Mouse (Mus musculus) embryo, embryonic 10.5 days (tissue): ENCODE measurements around the gene Snrnp48.

ENCODE experiments used
- DNase-seq: peaks from one replicate; pipeline ENCODE4 v3.0.0-alpha.2; 2015; ENCODE audit warnings: low spot score

The Snrnp48 gene

DNA sequence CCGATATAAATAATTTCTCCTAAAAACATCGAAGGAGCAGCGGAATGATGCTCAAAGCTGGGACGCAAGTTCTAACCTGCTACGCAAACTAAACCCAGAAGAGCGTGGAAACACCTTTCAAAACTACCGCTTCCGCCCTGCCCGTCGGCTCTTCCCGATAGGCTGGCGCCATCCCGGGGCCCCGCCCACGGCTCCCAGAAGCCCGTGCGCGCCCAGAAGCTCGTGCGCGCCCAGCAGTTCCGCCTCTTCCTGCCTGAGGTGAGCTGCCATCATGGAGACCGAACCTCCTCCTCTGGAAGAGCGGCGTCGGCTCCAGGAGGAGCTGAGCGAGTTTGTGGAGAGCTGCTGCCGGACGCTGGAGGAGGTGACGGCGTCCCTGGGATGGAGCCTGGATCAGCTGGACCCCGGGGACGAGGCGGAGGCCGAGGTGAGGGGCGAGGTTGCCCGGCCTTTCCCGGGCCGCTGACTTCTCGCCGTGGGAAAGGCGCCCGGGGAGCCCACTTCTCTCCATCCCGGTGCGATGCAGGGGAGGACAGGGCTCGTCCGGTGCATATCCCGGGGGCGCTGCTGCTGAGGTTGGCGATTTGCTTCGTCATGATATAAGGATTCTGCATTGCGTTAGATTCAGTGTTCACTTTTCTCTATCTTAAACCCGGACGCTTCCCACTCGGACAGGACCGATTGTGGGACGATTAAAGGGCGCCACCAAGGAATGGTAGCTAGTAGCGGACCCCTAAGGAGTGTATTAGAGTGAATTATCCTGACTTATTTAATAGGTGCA is at the start of gene Snrnp48:
Snrnp48 (plus strand) TSS at position 237 of the 781 bp plus-strand sequence.
- peak; percentile 95 for DNase-seq

DNA sequence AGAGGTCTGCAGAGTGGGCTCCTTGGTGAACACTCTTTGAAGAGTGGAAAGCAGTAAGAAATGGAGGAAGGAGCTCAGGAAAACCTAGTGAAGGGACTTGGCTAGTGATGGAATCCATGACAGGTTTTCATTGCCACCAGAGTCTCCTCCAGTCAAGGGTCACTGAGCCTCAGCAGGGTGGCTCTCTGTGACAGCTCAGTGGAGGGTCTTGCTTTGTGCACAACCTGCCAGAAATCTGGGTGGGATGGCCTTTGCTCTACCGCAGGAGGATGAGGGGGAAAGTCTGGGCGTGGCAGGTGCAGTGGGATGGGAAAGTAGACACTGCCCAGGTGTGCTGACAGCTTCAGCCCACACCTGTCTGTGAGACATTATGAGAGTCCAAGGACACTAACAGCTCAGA is 49.2 kb upstream of the Snrnp48 start:
- DNase-seq, result peak; percentile 80

DNA sequence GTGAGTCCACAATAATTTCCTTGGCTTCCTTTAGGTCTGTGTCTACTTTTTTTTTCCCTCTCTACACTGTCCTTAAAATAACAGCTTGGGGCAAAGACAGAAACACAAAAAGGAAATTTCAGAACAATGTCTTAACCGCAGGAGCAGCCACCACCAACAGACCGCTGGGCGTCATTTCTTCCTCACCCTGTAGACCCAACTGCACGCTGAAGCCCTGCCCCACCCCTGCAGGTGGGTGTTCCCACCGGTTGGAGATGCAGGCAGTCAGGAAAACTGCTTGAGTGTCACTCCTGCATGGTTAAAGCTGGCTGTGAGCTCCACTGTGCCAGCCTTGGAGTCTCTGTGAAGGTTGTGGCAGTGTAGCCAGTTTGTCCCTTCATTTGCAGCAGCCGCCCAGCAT is 47.1 kb upstream of the Snrnp48 start:
- DNase-seq, result no peak

DNA sequence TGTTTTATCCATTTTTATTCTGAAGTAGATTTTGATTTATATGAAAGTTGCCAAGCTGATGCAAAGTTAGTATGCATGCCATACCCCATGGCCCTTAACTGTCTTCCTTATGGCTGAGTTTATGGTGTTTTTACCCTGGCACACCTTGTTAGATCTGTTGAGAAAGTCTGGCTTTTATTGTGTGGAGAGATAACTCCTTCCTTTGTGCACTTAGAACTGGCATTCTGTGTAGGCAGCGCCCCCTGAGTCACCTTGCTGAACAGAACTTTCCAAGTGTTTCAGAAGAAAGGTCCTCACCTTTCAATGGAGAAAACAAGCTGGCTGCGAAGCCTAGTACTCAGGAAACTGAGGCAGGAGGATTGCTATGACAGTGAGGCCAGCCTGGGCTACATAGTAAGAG is 42.7 kb upstream of the Snrnp48 start:
- DNase-seq, result no peak

DNA sequence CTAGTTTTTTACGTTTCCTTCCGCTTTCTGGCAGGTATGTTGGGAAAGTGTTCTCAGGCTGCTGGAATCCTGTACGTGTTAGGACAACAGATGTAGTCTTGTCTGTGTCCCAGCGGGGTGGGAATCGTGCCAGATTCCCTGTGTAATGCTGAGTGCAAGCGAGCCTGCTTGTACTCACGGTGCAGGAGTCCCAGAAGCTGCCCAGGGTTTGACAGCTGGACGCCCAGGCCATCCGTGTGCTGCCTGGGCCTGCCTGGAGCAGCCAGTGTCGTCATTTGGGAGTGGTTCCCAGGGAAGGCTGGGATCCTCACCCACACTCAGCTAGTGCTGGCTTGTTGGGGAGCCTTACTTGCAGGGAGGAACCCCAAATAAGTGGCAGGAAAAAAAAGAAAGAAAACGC is 42.1 kb upstream of the Snrnp48 start:
- DNase-seq, result no peak

DNA sequence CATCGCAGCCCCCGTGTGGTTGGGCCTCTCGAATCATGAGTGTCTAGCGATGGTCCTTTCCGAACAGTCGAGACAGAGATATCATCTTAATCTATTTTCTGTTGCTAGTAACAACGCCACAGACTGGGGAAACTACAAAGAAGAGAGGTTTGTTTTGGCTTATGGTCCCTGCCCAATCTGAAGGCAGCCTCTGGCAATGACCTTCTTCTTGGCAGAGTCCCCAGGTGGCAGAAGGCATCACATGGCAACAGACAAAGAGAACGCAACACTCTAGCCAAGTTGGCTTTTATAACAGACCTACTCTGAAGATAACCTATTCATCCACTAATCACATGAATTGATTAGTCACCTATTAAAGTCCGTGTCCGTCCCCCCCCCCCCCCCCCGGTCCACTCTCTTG is 39.8 kb upstream of the Snrnp48 start:
- DNase-seq, result no peak

DNA sequence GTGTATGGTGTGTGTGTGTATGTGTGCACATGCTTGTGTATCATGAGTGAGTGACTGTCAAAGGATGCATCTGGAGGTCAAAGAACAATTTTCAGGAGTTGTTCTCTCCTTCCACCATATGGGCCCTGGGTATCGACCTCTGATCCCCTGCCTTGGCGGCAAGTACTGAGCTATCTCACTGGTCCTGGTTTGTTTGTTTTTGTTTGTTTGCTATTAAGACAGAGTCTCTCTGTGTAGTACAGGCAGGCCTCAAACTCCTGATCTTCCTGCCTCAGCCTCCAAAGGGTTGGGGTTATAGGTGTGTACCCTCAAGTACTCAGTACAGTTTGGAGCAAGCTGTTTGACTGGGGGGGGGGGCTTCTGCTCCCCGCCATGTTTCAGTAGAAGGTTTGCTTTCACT is 37.7 kb upstream of the Snrnp48 start:
- DNase-seq, result no peak

DNA sequence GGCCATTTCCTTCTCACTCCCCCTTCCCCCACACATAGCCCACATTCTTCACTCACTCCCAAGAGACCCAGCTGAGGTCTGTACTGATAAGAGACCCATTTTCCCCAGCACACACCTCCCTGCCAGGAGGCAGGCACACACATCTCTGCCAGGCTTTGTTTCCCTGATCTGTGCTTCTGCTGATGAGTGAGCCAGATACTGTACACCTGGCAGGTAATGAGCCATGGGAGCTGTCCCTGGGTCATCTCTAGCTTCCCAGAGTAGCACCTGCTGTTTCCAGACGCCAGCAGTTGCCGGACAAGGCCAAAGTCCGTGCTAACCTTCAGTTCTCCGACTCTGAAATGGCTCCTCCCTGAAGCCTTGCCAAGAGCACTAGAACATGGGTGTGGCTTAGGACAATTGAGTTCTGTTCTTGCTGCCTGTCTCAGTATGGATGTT is 34.0 kb upstream of the Snrnp48 start:
- DNase-seq, result peak; percentile 46

DNA sequence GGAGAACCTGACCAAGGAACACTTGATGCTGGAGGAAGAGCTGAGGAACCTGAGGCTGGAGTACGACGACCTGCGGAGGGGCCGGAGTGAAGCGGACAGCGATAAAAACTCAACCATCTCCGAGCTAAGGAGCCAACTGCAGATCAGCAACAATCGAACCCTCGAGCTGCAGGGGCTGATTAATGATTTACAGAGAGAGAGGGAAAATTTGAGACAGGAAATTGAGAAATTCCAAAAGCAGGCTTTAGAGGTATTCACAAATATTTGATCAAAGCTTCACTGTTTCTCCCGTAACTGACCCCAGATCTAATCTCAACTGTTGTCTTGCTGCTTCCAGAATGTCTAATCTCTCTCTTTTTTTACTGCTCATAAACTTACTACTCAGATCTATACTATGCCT is 11.3 kb upstream of the Snrnp48 start:
- DNase-seq, result no peak

DNA sequence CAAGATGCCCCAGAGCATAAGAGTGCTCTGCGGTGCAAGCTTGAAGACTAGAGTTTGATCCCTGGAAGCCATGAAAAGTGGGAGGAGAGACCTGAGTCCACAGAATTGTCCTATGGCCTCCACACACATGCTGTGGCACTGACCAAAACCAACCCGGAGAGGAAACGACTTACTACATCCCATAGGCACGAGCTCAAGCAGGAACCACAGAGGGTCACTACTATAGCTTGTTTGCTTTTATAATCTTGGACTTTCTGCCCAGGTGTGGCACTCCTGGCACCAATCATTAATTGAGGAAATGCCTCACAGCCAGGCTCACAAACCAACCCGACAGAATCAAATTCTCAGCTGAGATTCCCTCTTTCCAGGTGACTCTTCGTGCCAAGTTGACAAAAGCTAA is 3.3 kb upstream of the Snrnp48 start:
- no peak for DNase-seq

DNA sequence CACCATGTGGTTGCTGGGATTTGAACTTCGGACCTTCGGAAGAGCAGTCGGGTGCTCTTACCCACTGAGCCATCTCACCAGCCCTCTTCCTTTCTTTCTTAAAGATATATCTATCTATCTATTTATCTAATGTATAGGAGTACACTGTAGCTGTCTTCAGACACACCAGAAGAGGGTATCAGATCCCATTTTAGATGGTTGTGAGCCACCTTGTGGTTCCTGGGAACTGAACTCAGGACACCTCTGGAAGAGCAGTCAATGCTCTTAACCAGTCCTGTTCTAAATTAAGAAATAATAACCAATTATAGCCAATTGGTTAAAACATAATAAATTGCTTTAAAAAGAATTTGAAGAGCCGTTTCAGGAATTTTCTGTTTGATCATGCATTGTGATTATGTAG is 567 bp upstream of the Snrnp48 start:
- DNase-seq, result no peak

DNA sequence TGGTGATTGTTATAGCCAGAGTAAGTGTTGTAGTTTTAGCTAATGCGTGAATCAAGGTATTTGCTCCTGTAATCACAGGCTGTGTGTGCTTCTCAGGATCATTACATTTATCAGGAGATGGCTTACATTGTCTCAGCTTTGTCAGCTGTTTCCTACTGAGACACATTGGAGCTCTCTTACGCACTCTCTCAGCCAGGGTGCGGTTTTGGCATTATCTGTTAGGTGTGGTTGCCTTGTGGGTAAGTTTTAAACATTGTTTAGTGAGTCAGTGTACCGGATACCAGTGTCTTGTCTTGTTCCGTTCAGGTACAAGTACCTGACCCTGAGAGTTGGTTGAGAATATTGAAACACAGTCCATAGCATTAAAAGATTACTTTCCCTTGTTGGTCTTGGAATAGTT is 6.4 kb downstream of the Snrnp48 start:
- DNase-seq, result no peak

DNA sequence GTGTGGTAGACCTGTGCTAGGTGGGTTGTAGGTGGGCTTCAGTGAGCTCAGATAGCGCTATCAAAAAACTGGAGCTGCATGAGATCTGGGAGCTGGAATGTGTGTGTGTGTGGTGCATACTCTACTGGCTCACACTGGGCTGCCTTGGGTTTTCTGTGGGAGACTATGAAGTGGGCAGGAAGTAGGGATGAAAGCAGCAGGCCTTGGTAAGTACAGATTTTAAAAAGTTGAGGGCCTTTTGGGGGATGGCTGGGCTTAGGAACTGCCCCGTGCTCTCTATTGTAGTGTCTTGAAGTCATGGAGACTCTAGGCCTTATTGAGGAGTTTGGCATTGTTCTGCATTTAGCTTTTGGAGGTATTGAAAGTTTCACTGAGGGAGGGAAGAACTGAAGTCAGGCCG is 13.9 kb downstream of the Snrnp48 start:
- DNase-seq, result no peak

DNA sequence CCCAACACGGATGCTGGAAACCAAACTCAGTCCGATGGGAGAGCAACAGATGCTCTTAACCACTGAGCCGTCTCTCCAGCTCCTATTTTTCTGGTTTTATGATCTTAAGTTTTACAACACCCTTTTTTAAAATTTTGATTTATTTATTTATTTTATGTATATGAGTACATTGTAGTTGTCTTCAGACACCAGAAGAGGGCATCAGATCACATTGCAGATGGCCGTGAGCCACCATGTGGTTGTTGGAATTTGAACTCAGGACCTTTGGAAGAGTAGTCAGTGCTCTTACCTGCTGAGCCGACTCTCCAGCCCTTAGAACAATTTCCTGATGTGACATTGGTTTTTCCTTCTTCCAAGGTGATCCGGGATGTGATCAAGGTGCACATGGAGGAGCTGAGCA is 15.6 kb downstream of the Snrnp48 start:
- no peak for DNase-seq

DNA sequence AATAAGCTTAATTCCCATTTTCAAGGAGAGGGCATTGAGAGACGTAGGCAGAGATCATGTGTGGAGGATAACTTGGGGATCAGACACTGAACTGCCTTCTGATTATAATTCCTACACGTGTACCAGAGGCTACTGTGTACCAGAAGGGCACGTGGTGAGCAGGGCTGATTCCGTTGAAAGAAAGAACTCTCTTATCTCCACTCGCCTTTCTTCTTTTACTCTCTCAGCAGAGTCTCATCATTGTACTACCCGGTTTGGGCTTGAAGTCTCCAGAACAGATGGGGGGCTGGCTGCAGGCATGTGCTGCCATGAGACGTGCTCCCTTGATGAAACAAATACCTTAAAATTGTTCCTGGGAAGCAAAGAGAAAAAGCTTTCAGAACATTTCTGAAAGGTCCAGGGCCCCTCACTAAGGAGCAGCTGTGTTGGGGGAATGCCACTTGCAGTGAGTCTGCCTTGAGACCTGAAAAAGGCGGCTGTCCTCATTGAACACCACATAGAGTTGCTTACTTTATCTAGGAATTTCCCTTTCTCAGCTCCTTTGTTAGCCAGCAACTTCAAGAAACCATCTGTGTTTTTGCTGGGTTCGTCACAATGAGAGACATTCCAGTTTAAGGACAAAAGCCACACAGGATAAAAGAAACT is 25.6 kb downstream of the Snrnp48 start:
- no peak for DNase-seq

DNA sequence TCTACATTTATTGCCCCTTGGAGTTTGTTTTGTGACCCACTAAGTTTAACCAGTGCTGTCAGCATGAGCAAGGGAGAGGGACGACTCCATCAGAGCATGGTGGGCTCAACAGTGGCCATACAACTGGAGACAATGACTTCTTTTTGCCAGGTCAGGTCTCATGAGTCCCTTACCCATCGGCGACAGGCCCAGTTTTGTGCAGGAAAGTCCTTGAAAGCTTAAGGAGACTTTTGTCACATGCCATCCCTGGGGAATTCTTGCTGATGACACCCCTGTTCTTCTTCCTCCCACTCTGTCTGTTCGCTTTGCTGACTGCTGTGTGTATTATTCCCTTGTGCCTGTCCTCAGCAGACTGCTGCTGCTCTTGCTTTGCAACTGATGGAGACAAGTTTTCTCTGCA is 27.7 kb downstream of the Snrnp48 start:
- DNase-seq, result no peak

DNA sequence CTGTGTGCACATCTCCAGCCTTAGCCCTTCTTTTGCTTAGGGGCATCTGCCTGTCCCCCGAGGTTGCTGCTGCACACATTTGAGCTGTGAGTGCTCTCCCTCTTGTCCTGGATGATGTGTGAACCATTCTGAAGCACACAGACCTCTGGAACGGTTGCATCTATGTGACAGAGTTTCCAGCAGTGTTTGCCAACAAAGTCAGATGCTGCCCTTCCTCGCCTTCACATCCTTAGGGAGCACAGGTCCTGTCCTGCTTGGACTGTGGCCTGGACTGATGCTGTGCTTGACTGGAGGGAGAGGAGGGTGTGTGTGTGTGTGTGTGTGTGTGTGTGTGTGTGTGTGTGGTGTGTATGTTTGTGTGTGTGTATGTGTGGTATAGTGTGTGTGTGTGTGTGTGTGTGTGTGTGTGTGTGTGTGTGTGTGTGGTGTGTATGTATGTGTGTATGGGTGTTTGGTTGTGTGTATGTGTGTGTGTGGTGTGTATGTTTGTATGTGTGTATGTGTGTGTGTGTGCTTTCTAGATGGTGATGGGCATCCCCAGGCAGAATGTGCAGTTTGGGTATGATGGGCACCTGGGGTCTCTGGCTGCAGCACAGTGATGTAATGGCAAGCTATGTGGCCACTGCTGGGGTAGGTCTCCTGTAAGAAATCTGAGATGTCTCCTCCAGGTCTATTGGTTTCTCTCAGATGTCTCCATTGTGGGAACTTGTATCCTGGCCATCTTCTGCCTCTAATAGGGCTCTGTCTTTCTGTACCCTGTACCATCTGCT is 28.3 kb downstream of the Snrnp48 start:
- no peak for DNase-seq

DNA sequence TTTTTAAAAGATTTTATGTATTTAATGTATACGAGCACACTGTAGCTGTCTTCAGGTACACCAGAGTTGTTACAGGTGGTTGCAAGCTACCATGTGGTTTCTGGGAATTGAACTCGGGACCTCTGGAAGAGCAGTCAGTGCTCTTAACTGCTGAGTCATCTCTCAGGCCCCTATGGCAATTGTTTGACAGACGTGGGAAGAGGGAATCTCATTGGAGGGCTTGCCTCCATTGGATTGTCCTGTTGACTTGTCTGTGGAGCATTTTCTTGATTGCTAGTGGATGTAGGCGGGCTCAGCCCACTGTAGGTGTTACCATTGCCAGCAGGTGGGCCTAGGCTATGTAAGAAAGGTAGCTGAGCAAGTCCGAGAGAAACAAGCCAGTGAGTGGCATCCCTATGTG is 29.9 kb downstream of the Snrnp48 start:
- DNase-seq, result no peak

DNA sequence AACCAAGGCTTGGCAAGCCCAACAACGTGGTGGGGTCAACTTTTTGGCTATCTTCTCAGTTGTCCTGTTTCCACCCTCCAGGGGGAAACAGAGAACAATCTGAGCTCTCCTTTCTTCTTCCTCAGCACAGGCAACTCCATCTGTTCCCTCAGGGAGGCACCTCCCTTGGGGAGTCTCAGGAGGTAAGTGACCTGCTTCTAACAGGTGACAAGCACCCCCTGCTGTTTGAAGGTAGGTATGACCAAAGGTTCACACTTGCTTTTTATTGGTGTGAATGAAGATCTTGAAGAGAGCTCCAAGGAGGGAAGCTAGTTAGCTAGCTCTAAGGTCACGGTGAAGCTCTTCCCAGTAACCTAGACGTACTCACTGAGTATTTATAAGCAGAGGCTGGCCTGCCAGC is 30.6 kb downstream of the Snrnp48 start:
- peak; percentile 15 for DNase-seq

DNA sequence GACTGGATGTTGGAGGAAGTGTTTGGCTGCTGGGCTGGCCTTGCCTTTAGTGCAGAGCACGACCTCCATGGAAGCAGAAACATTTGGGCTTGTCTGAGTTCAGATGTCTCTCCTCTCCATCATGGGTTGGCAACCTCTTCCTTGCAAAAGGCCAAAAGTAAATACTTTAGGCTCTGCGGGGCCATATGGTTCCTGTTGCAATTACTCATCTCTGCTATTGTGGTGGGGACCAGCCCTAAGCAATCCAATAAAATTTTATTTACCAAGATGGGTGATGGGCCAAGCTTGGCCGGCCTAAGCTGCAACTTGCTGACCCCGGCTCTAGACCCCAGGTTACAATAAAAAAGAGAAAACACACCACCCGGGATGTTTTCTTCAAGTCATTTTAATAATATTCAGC is 43.4 kb downstream of the Snrnp48 start:
- DNase-seq, result no peak

DNA sequence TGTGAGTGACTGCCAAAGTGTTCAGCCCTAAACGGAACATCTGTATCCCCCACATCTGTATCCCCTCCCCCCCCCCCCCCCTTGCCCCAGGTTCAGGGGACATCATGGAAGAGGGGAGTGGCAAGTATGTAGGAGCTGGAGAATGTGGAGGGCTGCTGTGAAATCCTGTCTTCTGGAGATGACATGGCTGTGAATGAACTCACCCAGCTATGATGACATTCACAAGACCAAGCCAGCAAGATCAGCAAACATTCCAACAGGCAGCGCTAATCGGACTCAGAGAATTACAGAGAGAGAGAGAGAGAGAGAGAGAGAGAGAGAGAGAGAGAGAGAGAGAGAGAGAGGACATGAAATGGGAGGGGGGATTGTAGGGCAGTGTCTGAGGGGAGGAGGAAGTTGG is 46.5 kb downstream of the Snrnp48 start:
- no peak for DNase-seq

DNA sequence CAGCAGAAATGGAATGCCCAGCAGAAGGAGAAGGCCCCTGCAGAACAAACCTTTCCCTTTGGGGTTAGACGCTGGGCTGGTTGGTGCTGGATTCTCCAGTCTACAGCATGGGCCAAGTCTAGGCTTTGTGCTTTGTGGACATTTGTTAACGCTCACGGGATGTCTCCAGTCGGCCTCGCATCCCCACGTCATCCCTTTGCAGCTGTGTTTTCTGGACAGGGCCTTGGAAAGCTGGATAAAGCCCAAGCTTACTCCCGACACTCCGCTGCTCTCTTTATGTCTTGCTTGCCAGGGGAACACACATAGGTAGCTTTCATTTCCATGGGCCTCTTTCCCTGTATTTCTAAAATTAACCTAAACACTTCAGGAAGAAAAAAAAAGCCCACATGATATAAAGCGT is 49.0 kb downstream of the Snrnp48 start:
- DNase-seq, result no peak

DNA sequence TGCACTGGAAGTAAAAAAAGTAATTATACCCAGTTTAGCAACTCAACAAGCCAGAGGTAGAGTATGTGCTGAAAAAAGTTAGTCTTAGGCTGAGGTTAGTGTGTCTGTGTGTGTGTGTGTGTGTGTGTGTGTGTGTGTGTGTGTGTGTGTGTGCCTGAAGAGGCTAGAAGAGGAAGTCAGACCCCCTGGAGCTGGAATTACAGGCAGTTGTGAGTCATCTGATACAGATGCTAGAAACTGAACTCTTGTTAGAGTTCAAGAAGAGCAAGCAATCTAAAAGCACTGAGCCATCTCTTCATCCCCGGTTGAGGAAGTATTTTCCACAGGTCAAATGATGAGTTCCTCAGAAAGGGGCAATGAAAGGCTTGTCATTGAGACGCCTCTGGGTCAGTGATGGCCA is 54.2 kb downstream of the Snrnp48 start:
- DNase-seq, result peak; percentile 1
